Mouse (Mus musculus) forebrain, embryonic 16.5 days (tissue): ENCODE data around the gene Il4i1. TPM values are rescaled to one million over a fixed set of nuclear protein-coding genes. Genes with fewer than 3 reads are reported as not detected.

Experiments
- ATAC-seq: fragments of 200-750 bp; cut with Nextera tagmentation; 2 replicates; pipeline ENCODE4 v1.8.0; 2017; ENCODE audit warnings: mild to moderate bottlenecking, moderate library complexity
- H3K27ac ChIP-seq: fragments of 300-500 bp; sonication (generic); 2 replicates; pipeline ENCODE4 v1.5.1; 2014; ENCODE audit warnings: low read length, control low read depth
- H3K27me3 ChIP-seq: fragments of 300-500 bp; sonication (generic); replicated peaks from 2 replicates; pipeline ENCODE4 v1.6.1; 2014; ENCODE audit warnings: low read length; ENCODE audit not compliant: control insufficient read depth, insufficient read depth
- H3K36me3 ChIP-seq: fragments of 300-500 bp; sonication (generic); 2 replicates; pipeline ENCODE4 v1.6.1; 2014; ENCODE audit not compliant: control insufficient read depth, insufficient read depth
- H3K4me1 ChIP-seq: fragments of 300-500 bp; sonication (generic); replicated peaks from 2 replicates; pipeline ENCODE4 v1.6.1; 2014; ENCODE audit warnings: low read length; ENCODE audit not compliant: control insufficient read depth, insufficient read depth
- H3K4me2 ChIP-seq: fragments of 300-500 bp; sonication (generic); 2 replicates; pipeline ENCODE4 v1.6.1; 2014; ENCODE audit warnings: mild to moderate bottlenecking, low read length, control low read depth
- H3K4me3 ChIP-seq: fragments of 300-500 bp; sonication (generic); replicated peaks from 2 replicates; pipeline ENCODE4 v1.5.1; 2014; ENCODE audit warnings: mild to moderate bottlenecking, low read length, control low read depth
- H3K9ac ChIP-seq: fragments of 300-500 bp; sonication (generic); replicated peaks from 2 replicates; pipeline ENCODE4 v1.6.1; 2014; ENCODE audit warnings: low read depth, low read length, control low read depth
- H3K9me3 ChIP-seq: fragments of 300-500 bp; sonication (generic); 2 replicates; pipeline ENCODE4 v1.6.1; 2016; ENCODE audit warnings: low read length; ENCODE audit not compliant: control insufficient read depth
- WGBS: fragments of 180-500 bp; shearing (Covaris S2); extraction: QIAGEN DNeasy Blood & Tissue Kit; methylation state at CpG from one replicate; pipeline ENCODE4 v1.1.7; 2014; 5-methylcytosine and 5-hydroxymethylcytosine counted together
- polyA plus RNA-seq: library from polyadenylated mRNA; unstranded; fragments of >200 nt; fragmentation: Nextera tagmentation; extraction: Ambion mirVana; gene quantifications from 2 replicates; pipeline ENCODE4 v1.2.1, GENCODE M21; 2015

The Il4i1 gene
- polyA plus RNA-seq: 0.44 and 2.3 TPM in 2 replicates

DNA sequence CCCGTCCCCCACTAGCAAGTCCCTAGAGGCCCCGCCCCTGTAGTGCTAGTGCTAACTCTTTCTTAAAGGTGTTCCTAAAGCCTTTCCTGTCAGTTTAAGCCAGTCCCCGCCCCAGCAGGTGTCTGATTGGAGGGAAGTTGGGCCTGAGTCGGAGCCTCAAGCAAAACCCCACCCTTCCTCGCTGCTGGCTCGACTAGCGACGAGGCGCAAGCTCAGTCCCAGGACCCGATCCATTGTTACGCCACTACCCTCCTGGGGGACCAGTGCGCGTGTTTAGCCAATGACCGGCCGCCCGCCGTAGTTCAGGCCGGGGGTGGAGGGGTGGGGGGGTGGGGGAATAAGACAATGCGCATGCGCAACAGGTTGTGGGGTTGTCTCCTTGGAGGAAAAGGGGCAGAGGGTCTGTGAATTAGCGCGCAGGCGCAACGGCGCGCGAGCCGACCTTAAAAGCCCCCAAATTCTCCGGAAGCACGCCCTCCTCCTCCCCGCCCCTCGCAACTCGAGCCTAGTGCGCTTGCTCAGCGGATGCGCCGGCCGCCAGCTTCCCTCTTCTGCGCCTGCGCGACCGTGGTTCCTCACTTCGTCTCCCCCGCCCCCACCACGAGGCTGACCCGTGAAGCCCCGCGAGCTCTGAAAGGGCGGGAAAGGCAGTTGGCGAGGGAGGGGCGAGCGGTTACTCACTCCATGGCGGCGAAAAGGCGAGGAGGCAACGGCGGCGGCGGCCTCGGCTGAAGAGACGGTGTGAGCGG, at the start of gene Il4i1, which contains the start of gene Nup62:
Gene Il4i1, plus strand, starts transcription at position 667 of the 749 bp plus-strand sequence.
Gene Nup62, plus strand, starts transcription at position 368 of the 749 bp plus-strand sequence.
- WGBS: under 1% methylated on average over 62 of the region's 62 CpGs
- Histone ChIP-seq H3K27me3 (no peaks in the 10 kb centered on the region), H3K4me1 (peaks cover 42% of the 10 kb centered on the region), H3K4me3 (peak within 1 kb of the TSS; percentile 88), H3K36me3 (no peaks in the 10 kb centered on the region), H3K9ac (peak within 1 kb of the TSS; percentile 91), H3K27ac (peak within 1 kb of the TSS; percentile 89), H3K9me3 (no peaks in the 10 kb centered on the region), H3K4me2 (peak within 1 kb of the TSS; percentile 80)
- ATAC-seq: peak; percentile 92

DNA sequence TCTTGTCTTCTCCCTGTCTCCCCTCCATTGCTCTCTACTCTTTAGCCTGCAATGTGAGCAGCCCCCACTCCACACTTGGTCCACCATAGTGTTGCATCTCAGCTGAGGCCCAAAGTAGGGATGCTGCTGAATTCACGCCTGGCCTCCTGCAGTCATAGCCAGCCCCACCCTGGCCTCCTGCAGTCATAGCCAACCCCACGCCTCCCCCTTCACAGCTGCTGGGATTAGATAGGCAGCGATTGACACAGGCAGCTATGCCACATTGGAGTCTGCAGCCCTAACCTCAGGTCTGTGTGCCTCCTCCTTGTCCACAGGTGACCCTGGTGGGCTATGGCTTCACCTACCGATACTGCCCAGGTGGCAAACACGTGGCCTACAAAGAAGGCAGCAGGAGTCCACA, 48.1 kb upstream of the Il4i1 start:
- Histone ChIP-seq H3K27ac (no peak overlapping the region), H3K36me3 (peaks cover 7% of the 10 kb centered on the region), H3K9ac (no peak overlapping the region), H3K4me3 (no peak overlapping the region), H3K4me2 (no peak overlapping the region), H3K27me3 (no peaks in the 10 kb centered on the region), H3K9me3 (no peaks in the 10 kb centered on the region), H3K4me1 (no peaks in the 10 kb centered on the region)
- no peak for ATAC-seq
- 90% methylated on average over 5 of the region's 5 CpGs for WGBS

DNA sequence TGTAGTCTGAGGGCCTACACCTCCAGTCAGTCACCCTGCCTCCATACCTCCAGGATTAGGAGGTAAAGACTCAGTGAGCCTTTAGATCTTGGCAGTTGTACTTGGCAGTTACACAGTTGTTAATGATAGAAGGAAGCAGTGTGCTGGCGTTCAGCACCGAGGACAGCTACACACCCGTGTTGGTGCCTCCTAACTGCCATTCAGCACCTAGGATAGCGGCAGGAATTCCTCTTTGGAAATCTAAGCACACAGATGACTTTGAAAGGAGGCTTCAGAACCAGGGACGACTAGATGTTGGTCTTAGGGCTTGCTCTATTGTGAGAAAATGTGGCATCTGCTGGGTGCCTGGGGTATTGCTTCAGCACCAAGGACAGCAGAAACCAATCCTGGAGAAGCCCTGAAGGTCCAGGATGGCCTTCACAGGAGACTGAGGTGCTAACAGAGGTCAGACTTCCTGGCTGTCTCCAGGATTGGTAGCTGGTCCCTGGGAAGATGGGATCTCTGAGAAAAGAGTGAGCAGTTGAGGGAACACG, 46.1 kb upstream of the Il4i1 start:
- WGBS: 15% methylated on average over 6 of the region's 6 CpGs
- H3K27me3 ChIP-seq: no peaks in the 10 kb centered on the region
- no peak overlapping the region for H3K4me3 ChIP-seq
- no peak overlapping the region for H3K9ac ChIP-seq
- H3K9me3 ChIP-seq: peaks cover 3% of the 10 kb centered on the region; the same call in 1 of the 2 replicates
- peaks cover 10% of the 10 kb centered on the region for H3K36me3 ChIP-seq
- no peak overlapping the region for H3K4me2 ChIP-seq
- H3K4me1 ChIP-seq: no peaks in the 10 kb centered on the region
- H3K27ac ChIP-seq: no peak overlapping the region
- ATAC-seq: no peak

GRCm38 (mm10) chr7:44772591-44773204, 43.5 kb upstream of the Il4i1 start:
- H3K36me3 ChIP-seq: peaks cover 10% of the 10 kb centered on the region
- WGBS: 87% methylated on average over 8 of the region's 8 CpGs
- H3K4me3 ChIP-seq: no peak overlapping the region
- H3K27me3 ChIP-seq: no peaks in the 10 kb centered on the region
- H3K27ac ChIP-seq: no peak overlapping the region
- peaks cover 3% of the 10 kb centered on the region; the same call in 1 of the 2 replicates for H3K9me3 ChIP-seq
- no peaks in the 10 kb centered on the region for H3K4me1 ChIP-seq
- no peak overlapping the region for H3K4me2 ChIP-seq
- H3K9ac ChIP-seq: no peak overlapping the region
- ATAC-seq: no peak

- Histone ChIP-seq H3K27me3 (no peaks in the 10 kb centered on the region), H3K36me3 (peaks cover 3% of the 10 kb centered on the region; the same call in 1 of the 2 replicates), H3K9me3 (peaks cover 3% of the 10 kb centered on the region; the same call in 1 of the 2 replicates), H3K4me3 (no peak overlapping the region), H3K9ac (no peak overlapping the region), H3K4me2 (no peak overlapping the region), H3K4me1 (no peaks in the 10 kb centered on the region), H3K27ac (no peak overlapping the region)
- no peak for ATAC-seq
- WGBS: 96% methylated on average over 9 of the region's 9 CpGs
Measured at GRCm38 (mm10) chr7:44776849-44777498, 39.2 kb upstream of the Il4i1 start.

DNA sequence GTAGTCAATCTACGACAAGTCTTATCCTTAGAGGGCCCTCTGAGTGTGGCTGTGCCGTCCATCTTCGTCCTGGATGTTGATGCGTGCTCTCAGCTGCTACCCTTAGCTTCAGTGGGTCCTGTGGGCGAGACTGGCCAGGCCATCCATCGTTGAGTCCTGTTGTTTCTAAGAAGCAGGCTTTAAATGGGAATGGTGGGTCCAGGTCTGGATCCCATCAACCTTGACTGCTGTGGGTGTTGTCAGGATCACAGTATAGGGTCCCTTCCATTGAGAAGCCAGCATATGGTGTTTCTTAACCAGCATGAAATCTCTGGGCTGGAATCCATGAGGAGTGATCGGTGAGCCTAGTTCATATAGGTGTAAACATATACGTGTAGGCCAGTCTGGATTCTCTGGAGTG, 36.1 kb upstream of the Il4i1 start:
- ATAC-seq: no peak
- 90% methylated on average over 8 of the region's 8 CpGs for WGBS
- Histone ChIP-seq H3K27me3 (no peaks in the 10 kb centered on the region), H3K4me2 (no peak overlapping the region), H3K36me3 (no peaks in the 10 kb centered on the region), H3K9me3 (no peaks in the 10 kb centered on the region), H3K9ac (no peak overlapping the region), H3K4me1 (no peaks in the 10 kb centered on the region), H3K27ac (no peak overlapping the region), H3K4me3 (no peak overlapping the region)

GRCm38 (mm10) chr7:44789531-44789930, 26.7 kb upstream of the Il4i1 start:
- Histone ChIP-seq H3K27me3 (no peaks in the 10 kb centered on the region), H3K36me3 (no peaks in the 10 kb centered on the region), H3K4me1 (no peaks in the 10 kb centered on the region), H3K9ac (no peak overlapping the region), H3K9me3 (0 out of 2 replicates have a peak, but pooled peaks cover 3% of the 10 kb centered on the region), H3K27ac (no peak overlapping the region), H3K4me3 (no peak overlapping the region), H3K4me2 (no peak overlapping the region)
- 76% methylated on average over 3 of the region's 3 CpGs for WGBS
- no peak for ATAC-seq

- Histone ChIP-seq H3K4me3 (no peak overlapping the region), H3K9me3 (0 out of 2 replicates have a peak, but pooled peaks cover 3% of the 10 kb centered on the region), H3K36me3 (no peaks in the 10 kb centered on the region), H3K27ac (no peak overlapping the region), H3K4me2 (no peak overlapping the region), H3K27me3 (no peaks in the 10 kb centered on the region), H3K4me1 (no peaks in the 10 kb centered on the region), H3K9ac (no peak overlapping the region)
- 64% methylated on average over 4 of the region's 4 CpGs for WGBS
- ATAC-seq: no peak
Measured at GRCm38 (mm10) chr7:44790066-44790465, 26.1 kb upstream of the Il4i1 start.

GRCm38 (mm10) chr7:44792781-44793180, 23.4 kb upstream of the Il4i1 start:
- no peak for ATAC-seq
- H3K36me3 ChIP-seq: no peaks in the 10 kb centered on the region
- H3K4me3 ChIP-seq: no peak overlapping the region
- no peak overlapping the region for H3K4me2 ChIP-seq
- no peak overlapping the region for H3K9ac ChIP-seq
- H3K27me3 ChIP-seq: no peaks in the 10 kb centered on the region
- no peaks in the 10 kb centered on the region for H3K4me1 ChIP-seq
- H3K9me3 ChIP-seq: 0 out of 2 replicates have a peak, but pooled peaks cover 3% of the 10 kb centered on the region
- H3K27ac ChIP-seq: no peak overlapping the region
- WGBS: 89% methylated on average over 6 of the region's 6 CpGs
